Mouse (Mus musculus) frontal cortex, postnatal 10 days (tissue): ENCODE measurements around the gene Taldo1.

Experiments
- DNase-seq, 2 experiments: peaks; one replicate each; pipeline ENCODE4 v3.0.0; 2022; ENCODE audit warnings: low spot score in 2 of 2, mixed read lengths in 1 of 2

The Taldo1 gene

DNA sequence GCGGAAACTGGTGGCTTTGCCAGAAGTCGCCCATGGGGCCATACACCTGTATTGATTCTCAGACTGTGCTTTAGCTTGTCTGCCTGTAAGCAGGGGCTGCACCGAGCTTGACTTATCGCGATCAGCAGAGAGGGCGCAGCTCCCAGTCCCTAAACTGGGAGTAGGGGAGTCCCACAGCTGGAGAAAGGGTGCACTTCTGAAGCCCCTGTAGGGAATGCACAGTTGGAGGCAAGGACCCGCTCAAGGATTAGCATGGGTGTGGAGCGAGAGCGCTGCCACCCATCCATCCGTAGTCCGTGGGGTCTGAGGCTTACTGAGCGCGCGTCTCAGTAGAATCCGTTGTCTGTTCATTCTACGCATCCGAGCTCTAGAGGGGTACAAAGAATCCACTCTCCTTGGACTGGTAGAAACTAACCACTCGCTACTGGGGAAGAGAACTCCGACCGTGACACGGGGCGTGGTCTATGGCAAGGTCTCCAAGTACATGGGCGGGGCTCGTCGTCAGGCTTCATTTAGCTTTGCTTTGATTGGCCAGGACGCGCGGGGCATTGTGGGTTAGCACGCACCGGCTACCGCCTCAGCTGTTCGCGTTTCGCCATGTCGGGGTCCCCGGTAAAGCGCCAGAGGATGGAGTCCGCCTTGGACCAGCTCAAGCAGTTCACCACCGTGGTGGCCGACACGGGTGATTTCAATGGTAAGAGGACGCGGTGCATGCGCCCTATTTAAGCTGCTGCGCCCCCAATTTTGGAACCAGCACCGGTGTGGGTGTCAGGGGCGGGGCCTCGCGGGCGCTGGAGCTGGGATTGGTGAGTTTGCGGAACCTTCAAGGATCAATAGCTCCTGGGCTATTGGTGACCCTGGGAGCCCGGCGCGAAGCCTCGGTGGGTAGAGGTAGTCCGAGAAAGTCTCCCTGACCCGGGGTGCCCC is at the start of gene Taldo1:
Taldo1 (plus strand) TSS at position 575 of the 927 bp plus-strand sequence.
- peak; percentile 90 to 93 for DNase-seq

DNA sequence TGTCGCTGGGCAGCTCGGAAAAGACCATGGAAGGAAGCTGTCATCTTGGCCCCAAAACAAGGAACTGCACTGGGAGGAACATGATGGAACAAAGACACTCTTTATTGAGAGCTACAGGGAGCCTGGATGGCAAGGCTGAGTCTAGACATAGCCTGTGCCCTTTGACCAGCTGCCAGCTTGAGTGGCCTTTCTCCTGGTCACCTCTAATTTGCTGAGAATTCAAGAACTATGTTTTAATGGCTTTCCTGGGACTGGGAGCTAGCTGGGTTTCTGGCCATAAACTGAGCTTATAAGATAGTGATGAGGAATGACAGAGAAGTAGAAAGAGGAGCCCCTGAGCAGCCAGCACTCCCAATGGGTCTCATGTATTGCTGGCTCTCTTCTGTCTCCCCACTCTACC is 48.8 kb upstream of the Taldo1 start:
- no peak for DNase-seq

DNA sequence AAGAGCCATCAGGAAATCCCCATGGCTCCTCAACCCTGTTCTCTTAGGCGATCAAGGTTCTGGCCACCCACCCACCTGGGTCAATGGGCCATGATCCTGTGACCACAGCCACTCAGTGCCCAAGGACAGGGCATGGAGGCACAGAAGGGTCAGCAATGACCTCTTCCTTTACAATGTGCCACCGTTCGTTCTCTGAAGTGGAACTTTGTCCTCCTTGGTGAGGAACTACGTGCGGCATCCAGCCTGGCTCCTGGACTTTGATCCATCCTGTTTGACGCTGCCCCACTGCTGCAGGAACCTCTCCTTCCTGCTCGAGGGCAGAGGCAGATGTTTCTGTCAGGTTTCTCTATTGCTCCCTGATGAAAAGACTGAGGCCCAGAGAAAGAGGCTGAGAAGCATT is 48.3 kb upstream of the Taldo1 start:
- no peak for DNase-seq

DNA sequence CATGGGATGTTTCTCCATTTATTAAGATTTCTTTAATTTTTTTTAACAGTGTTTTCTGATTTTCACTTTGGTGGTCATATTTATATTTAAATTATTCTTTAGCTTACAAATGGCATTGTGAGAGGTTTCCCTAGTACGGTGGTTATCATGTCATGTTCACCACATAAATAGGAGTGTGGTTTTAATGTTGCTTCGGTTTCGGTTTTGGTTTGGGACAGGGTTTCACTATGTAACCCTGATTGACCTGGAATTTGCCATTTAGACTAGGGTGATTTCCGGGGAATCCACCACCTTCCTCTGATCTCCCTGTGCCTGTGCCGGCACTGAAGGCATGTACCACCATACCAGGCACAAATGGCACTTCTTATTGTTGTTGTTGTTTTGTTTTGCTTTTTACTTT is 47.2 kb upstream of the Taldo1 start:
- DNase-seq, result no peak

DNA sequence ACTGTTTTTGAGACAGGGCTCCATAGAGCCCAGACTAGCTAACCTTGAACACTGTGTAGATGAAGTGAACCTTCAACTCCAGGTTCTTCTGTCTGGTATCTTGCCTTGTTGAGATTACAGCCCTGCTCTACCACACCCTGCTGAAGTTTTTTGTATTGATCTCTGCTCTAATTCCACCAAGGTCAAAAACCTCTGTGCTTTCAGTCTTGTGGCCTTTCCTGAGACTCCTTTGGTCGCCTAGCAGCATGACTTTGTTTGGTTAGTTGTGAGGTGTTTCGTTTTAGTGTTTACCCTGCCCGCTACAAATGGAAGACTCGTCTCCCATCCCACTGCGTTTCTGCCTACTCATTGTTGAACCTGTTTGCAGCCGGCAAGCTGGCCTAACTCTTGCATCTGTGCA is 40.9 kb upstream of the Taldo1 start:
- no peak for DNase-seq

DNA sequence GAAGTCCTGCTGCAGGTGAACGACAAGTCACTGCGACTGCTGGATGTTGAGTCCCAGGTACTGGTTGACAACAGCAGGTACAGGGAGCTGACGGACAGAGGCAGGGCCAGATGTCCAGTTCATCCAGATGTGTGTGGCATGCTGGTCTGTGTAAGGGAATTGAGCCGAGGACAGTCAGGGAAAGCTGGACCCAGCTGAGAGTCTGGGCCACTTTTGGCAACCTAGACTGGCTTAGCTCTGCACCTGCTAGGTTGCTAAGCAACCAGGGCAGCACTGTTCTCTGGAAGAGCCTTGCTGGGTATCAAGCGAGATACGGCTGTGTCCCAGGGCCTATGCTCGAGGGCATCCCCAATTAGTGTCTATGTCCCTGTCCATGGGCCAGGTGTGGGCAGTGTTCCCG is 36.9 kb upstream of the Taldo1 start:
- no peak for DNase-seq

DNA sequence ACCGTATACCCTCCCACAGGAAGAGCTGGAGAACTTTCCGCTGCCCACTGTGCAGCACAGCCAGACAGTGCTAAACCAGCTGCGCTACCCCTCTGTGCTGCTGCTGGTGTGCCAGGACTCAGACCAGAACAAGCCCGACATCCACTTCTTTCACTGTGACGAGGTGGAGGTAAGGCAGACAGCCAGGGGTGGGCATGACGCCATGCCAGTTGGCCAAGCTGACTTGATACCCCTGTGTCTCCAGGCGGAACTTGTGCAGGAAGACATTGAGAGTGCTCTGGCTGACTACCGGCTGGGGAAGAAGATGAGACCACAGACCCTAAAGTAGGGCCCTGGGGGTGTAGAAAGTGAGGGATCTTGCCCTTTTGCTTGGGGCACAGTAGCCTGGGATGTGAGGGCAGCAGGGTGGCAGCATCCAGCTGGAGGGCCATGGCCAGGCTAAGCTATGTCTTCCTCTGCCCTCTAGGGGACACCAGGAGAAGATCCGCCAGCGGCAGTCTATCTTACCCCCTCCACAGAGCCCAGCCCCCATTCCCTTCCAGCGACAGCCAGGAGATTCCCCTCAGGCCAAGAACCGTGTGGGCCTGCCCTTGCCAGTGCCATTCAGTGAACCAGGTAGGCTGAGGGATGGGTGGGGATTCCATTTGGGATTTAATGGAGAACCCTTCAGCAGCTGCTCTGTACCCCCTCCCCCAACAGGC is 36.2 kb upstream of the Taldo1 start:
- no peak for DNase-seq

DNA sequence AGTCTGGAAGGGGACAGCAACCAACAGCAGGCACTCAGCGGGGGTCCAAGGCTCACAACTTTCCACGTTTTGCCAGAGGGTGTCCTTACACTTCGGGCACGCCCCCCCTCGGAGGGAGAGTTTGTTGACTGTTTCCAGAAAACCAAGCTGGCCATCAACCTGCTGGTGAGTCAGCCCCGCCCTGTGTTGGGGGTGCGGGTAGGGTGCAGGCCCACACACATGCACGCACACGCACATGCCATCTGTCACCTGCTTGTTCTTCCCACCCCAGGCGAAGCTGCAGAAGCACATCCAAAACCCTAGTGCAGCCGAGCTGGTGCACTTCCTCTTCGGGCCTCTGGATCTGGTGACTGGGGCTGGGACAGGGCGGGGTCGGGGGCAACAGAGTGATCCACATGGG is 35.0 kb upstream of the Taldo1 start:
- no peak for DNase-seq

DNA sequence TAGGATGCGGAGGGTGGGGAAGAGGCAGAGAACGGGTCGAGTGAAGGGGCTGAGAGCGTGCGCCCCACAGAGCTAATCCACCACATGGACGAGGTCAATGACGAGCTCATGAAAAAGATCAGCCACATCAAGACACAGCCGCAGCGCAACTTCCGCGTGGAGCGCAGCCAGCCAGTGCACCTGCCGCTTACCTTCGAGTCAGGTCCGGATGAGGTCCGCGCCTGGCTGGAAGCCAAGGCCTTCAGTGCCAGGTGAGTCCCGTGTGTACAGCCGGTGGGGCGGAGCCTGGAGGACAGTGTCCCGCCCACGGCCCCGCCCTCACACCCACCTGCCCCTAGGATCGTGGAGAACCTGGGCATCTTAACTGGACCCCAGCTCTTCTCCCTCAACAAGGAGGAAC is 30.5 kb upstream of the Taldo1 start:
- DNase-seq, result no peak

DNA sequence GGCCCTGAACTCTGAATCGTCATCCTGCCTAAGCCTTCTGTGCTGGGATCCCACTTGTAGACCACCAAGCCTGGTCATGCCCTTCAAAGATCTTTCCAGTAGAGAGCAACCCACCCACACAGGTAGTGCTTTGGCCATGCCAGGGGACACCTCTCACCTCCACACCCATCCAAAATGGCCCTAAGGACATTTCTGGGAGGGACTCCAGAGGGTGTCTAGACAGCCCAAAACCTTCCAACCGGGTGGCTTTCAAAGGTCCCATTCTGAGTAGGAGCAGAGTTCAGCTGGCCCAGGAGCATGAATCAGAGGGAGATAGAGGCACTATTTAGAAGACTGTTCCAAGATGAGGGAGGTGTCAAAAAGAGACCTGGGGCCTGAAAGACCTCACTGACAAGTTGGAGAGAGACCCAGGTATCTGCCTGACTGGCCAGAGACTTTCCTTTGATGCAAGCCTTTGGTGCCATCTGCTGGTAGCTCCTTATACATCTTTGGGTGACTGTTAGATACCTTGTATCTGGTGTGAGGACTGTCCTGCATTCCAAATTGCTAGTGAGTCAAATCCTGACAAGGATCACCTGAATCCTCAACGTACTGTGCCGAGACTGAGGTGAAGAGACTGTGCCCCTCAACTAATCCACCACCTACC is 28.8 kb upstream of the Taldo1 start:
- peak in 1 of 2 experiments; percentile 60 for DNase-seq

DNA sequence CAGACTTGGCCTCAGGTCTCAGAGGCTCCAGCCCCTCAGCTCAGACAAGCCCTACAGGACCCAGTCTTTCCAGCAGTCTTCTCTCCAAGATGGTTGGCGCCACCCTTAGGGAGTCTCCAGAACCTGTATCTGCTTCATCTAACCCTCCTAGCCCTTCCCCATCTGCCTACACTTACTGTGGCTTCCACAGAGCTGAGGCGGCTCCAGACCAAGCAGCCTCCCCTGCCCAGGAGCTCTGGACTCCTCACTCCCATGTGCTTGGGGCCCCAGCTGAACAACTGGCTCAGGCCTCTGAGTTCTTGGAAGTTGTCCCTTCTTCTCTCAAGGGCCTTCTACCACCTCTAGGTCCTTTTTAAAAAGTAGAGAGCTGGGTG is 28.3 kb upstream of the Taldo1 start:
- no peak for DNase-seq

DNA sequence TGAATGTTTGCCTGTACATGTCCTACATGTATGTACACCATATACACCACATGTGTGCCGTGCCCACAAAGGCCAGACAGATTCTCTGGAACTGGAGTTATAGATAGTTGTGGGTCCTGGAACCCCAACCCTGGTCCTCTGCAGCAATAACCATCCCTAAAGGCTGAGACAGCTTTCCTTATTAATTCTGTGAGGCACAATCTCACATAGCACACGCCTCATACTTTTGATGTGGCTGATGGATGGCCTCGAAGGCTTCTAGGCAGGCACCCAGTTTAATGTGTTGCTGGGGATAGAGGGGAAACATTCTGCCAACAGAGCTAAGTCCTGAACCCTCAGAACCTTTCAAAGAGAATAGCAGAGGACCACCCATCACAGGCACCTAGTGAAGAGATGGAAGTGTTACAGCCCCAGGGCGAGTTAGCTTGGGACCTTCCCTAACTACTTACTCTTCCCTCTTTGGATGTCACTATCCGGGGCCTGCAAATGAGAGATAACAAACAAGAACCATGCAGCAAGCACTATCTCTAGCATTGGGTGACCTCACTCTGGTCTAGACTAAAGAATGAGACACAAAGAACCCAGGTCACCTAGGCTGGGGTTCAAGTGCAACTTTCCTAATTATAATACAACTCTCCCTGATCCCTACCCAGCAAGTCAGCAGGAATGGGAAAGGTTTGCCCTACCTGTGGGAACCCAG is 27.5 kb upstream of the Taldo1 start:
- no peak for DNase-seq

DNA sequence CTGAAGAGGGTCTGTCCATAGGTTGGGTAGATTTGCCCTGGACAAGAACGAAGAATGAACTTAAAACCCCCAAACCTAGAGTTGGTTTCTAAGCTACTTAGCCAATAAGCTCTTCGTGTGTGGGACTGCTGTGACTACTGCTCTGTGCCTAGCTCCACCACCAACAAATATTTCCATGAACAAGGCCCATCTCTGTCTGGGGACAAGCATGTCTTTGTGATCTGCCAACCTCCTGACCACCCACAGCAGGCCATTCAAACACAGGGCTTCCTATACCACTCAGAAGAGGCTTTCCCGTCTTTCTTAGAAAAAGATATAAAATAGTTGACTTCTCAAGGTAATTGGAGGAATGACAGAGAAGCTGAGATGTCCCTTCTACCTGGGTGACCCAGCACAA is 27.0 kb upstream of the Taldo1 start:
- no peak for DNase-seq

DNA sequence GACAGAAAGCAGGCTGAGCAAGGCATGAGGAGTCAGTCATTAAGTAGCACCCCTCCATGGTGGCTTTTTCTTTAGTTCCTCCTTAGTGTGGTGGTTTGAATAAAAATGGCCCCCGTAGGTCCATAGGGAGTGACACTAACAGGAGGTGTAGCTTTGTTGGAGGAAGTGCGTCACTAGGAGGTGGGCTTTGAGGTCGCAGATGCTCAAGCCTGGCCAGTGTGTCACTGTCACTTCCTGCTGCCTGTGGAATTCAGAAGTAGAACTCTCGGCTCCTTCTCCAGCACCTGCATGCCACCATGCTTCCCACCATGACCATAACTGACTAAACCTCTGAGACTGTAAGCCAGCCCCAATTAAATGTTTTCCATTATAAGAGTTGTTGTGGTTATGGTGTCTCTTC is 24.6 kb upstream of the Taldo1 start:
- no peak for DNase-seq

DNA sequence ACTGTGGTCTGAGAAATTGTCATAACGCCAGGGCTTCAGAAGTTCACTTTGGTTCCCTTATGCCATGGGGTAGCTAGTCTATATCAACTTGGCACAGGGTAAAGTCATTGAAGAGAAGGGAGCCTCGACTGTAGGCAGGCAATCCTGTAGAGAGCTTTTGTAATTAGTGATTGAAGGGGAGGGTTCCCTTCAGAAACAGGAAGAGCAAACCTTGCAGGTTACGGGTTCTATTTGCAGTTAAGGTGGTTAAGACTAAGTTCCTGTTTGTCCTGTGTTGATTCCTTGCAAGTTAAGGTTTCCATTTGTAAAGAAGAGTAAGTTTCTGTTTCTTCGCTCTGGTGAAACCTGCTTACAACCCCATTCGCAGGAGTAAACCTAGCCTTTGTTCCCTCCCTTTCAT is 22.1 kb upstream of the Taldo1 start:
- DNase-seq, result no peak

DNA sequence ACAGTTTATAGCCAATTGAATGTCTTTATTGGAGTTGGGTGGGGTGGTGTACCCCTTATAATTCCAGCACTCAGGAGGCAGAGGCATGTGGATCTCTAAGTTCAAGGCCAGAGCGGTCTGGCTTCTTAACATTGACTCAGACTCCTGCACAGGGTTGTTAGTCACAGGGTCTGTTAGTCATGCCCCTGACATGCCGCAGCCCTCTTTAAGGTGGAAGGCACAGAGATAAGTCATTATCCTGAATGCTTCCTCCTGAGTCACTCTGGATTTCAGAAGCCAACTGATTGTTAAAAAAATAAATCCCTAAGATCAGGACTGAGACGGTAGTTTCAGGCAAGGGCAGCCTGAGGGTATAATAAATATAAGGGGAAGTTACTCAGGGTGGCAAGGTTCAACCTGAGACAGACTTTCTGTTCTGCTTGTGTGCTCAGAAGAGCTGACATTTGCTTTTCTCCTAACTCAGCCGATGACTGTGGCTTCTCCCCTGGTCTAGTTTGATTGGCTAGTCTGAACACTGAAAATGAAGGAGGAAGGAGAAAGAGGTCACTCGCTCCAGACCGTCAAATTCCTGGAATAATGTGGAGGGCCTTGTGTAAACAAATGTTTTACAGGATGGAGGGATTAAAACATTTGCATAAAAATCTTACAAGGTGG is 19.9 kb upstream of the Taldo1 start:
- DNase-seq, result no peak

DNA sequence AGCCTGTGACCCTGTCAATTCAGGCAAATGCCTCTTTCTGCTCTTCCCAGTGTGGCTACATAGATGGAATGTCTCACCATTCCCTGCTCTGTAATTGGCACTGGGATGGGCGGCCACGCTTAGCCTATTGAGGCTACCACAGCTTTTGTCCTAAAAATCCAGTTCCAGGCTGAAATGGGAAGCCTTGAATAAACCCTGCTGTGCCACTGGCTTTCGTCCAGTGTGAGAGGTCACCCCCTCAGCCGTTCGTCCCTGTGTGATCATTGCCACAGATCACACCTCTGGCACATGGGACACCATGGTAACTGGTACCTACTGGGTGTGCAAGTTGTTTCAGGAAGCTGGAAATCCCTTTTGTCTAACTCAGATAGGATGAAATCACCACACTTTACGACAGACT is 18.4 kb upstream of the Taldo1 start:
- DNase-seq, result no peak

DNA sequence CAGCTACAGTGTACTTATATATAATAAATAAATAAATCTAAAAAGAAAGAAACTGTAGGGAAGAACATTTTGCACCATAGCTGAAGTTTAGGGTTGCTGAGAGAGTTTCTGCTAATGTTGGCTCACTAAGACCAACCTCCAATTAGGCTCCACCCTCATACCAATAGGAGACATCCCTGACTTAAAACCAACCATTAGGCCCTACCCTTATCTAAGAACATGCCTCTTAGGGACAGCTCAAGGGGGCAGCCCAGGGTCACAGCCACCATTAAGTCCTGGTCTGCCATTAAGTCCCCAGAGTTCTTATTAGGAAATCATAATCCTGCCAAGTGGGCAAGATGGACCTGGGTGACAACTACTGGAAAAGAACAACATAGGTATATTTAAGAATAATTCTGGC is 17.6 kb upstream of the Taldo1 start:
- DNase-seq, result no peak

DNA sequence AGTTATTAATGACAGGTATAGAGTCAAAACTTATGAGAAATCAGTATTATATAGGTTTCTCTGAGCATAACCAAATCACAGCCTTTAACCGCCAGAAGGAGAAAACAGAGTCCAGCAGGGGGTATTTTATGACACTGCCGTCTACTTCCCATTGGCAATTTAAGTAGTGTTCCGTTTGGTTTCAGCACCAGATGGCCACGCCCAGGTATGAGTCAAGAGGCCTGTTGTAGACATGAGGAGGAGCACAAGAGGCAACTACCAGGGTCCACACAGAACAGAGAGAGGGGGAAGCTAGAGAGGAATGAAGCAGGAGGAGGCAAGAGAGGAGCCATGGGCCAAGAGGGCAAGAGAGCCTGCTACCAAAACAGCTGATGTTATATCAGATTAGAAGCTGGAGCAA is 12.4 kb upstream of the Taldo1 start:
- no peak for DNase-seq

DNA sequence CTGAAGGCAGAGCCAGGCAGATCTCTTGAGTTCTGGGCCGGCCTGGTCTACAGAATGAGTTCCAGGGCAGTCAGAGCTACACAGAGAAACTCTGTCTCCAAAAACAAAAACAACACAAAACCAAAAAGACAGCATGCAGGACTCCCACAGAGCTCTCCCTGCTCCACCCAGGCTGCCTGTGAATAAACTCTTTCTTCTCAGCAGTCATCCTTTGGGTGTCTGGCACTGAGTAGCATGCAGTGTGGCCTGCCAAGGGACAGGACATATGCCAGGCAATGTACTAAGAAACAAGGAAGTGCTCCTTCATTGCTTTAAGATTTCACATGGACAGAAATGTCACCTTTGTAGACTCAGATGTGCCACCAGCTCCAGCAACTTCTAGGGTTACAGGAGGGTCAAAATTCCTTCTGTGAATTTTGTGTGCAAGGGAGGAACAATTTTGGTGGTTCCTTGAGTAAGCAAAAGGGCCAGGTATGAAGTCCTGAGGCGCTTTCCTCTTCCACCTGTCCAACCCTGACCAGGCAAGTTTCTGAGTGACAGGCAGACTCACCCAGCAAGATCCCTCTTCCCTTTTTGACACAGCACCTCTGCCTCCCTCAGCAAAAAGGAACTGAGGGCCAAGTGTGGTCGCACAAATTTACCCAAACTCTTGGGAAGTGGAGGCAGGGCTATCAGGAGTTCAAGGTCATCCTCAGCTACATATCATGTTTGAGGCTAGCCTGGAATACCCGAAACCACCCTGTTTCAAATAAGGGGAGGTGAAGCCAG is 10.7 kb upstream of the Taldo1 start:
- no peak for DNase-seq
